Mouse (Mus musculus) thymus, adult 2 months (tissue): Measurements from ENCODE around the gene Prickle1. TPM values are rescaled to one million over a fixed set of nuclear protein-coding genes. Genes with fewer than 3 reads are reported as not detected.

Source experiments
- DNase-seq: peaks from one replicate; pipeline ENCODE4 v3.0.0; 2021
- H3K27ac ChIP-seq: fragments of 200-500 bp; 2 replicates; pipeline ENCODE4 v1.5.1; 2012; ENCODE audit warnings: low read length, control low read depth; ENCODE audit not compliant: control insufficient read depth, insufficient read depth
- H3K27me3 ChIP-seq: fragments of 200-500 bp; 2 replicates; pipeline ENCODE4 v1.6.1; 2012; ENCODE audit warnings: mild to moderate bottlenecking, low read length, moderate library complexity, mixed read lengths; ENCODE audit not compliant: control insufficient read depth, insufficient read depth
- H3K36me3 ChIP-seq: fragments of 200-500 bp; 2 replicates; pipeline ENCODE4 v1.6.1; 2012; ENCODE audit warnings: mild to moderate bottlenecking, low read length, moderate library complexity; ENCODE audit not compliant: control insufficient read depth, insufficient read depth
- H3K4me1 ChIP-seq: fragments of 200-500 bp; replicated peaks from 2 replicates; pipeline ENCODE4 v1.6.1; 2012; ENCODE audit warnings: low read length; ENCODE audit not compliant: control insufficient read depth, insufficient read depth
- H3K4me3 ChIP-seq: fragments of 200-500 bp; 2 replicates; pipeline ENCODE4 v1.5.1; 2012; ENCODE audit warnings: mild to moderate bottlenecking, low read length, control low read depth, moderate library complexity; ENCODE audit not compliant: control insufficient read depth, insufficient read depth
- CTCF ChIP-seq: fragments of 200-500 bp; IDR thresholded peaks from 2 replicates; pipeline ENCODE4 v1.5.1; 2012; ENCODE audit warnings: mild to moderate bottlenecking, control low read depth, low read length, moderate library complexity, borderline replicate concordance; ENCODE audit not compliant: control insufficient read depth, poor library complexity, insufficient read depth; ENCODE audit errors: extremely low read depth
- POLR2A ChIP-seq: fragments of 200-500 bp; IDR thresholded peaks from 2 replicates; pipeline ENCODE4 v1.6.1; 2012; ENCODE audit warnings: mild to moderate bottlenecking, low read length, control low read depth, moderate library complexity; ENCODE audit not compliant: control insufficient read depth, poor library complexity, insufficient read depth; ENCODE audit errors: extremely low read depth
- WGBS: fragments of 180-500 bp; shearing (Covaris S2); methylation state at CpG from one replicate; pipeline ENCODE4 v1.1.7; 2018; 5-methylcytosine and 5-hydroxymethylcytosine counted together
- polyA plus RNA-seq: library from polyadenylated mRNA; depleted of rRNA; stranded (reverse); fragments of >200 nt; gene quantifications from 2 replicates; pipeline ENCODE4 v1.2.3, GENCODE M21; 2012; rRNA removed

The Prickle1 gene
- polyA plus RNA-seq, 1 experiment: 9.7 TPM

DNA sequence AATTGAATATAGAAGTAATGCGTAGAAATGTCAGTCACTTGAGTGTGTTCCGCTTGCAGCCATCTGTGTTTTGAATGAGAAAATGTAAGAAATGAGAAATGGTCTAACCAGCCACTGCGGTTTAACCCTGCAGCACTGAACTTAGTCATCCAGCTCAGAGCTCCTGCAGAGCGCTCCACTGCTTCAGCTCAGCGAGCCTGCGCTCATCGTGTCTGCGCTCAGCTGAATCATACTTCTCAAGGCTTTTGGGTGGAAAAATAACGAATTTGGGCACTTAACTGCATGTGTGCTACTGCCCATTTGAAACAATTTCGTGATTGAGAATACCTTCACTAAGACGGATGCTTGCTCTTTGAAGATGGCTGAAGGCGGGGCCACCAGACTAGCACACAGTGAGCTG lies 124.0 kb downstream of the Prickle1 start:
- Histone ChIP-seq H3K36me3 (no peaks in the 10 kb centered on the region), H3K4me1 (peaks cover 7% of the 10 kb centered on the region), H3K4me3 (no peak overlapping the region), H3K27me3 (no peaks in the 10 kb centered on the region), H3K27ac (no peak overlapping the region)
- TF ChIP-seq CTCF: no peak
- TF ChIP-seq POLR2A: no peak
- DNase-seq: no peak
- 88% methylated on average over 12 of the region's 12 CpGs for whole genome bisulfite sequencing

DNA sequence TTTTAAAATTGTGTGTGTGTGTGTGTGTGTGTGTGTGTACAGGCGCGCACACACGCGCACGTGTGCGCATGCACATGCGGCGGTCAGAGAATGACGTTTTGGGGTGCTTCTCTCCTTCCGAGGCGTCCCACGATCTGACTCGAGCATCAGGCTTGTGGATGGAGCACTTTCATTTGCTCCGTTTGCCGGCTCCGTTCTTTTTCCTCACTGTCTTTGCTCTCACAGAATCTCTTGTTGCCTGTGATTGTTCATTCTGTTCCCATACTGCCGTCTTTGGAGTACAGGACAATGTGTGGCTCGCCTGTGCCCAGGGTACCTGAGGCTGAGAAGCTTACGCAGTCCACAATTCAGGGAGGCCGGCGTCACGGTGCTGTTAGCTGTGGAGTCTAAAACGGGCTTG lies 134.6 kb downstream of the Prickle1 start:
- Histone ChIP-seq H3K27ac (no peak overlapping the region), H3K4me1 (no peaks in the 10 kb centered on the region), H3K27me3 (no peaks in the 10 kb centered on the region), H3K36me3 (peaks cover 12% of the 10 kb centered on the region), H3K4me3 (no peak overlapping the region)
- WGBS: 98% methylated on average over 23 of the region's 23 CpGs
- no peak for DNase-seq
- TF ChIP-seq CTCF (no peak), POLR2A (no peak)

DNA sequence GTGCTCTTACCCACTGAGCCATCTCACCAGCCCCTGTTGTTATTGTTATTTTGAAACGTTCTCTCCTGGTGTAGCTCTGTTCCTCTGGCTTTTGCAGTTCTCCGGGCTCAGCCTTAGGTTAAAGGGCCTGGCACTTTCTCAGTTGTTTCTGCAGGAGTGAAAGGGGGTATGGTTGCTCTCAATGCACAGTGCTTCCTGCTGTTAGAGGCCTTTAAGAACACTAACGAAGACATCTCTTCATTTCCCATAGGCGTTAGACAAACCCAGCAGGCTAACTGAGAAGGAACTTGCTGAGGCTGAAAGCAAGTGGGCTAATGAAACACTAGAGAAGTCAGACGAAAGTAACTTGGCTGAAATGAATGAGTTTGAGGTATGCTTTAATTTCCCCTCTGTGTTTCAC lies 136.3 kb downstream of the Prickle1 start:
- Histone ChIP-seq H3K4me1 (no peaks in the 10 kb centered on the region), H3K36me3 (peaks cover 13% of the 10 kb centered on the region), H3K4me3 (no peak overlapping the region), H3K27me3 (no peaks in the 10 kb centered on the region), H3K27ac (no peak overlapping the region)
- WGBS: 96% methylated on average over 5 of the region's 5 CpGs
- no peak for DNase-seq
- TF ChIP-seq POLR2A: no peak
- no peak for TF ChIP-seq CTCF

DNA sequence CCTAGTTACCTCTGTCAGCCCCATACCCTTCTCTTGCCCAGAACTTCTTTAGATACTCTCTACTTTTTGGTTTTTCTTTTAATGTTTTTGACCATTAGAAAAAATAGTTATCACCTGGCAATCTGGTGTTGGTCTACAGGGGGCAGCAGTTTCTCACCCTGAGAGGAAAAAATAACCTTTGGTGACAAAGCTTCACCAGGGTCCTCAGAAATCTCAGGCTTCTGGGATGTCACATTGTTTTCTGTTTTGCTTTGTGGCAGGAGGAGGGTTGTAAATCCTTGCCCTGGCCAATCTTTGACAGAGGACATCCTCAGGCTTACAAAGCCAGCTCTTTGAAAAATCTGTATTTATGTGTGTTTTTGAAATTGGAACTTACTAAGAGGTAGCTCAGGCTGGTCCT lies 139.7 kb downstream of the Prickle1 start:
- Histone ChIP-seq H3K27ac (no peak overlapping the region), H3K36me3 (peaks cover 16% of the 10 kb centered on the region), H3K4me1 (no peaks in the 10 kb centered on the region), H3K27me3 (no peaks in the 10 kb centered on the region), H3K4me3 (no peak overlapping the region)
- no peak for DNase-seq
- TF ChIP-seq POLR2A (no peak), CTCF (no peak)

DNA sequence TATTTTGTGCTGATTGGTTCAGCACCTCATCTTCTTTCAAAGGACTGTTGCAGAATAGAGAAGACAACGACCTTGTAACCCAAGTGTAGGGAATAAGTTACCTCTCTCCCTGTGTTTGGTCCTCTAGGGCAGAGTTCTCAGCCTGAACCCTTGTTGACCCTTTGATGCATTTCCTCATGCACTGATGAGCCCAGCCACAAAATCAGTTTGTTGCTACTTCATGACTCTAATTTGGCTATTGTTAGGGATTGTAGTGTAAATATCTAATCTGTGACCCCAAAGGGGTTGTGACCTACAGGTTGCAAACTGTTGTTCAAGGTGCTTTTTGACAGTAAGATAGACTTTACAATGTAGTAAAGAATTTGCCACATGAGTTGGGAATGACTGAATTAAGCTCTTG lies 142.4 kb downstream of the Prickle1 start:
- no peaks in the 10 kb centered on the region for H3K27me3 ChIP-seq
- no peaks in the 10 kb centered on the region for H3K4me1 ChIP-seq
- WGBS: 97% methylated on average over 1 of the region's 1 CpGs
- H3K36me3 ChIP-seq: peaks cover 13% of the 10 kb centered on the region
- H3K4me3 ChIP-seq: no peak overlapping the region
- no peak for DNase-seq
- TF ChIP-seq CTCF (no peak), POLR2A (no peak)
- no peak overlapping the region for H3K27ac ChIP-seq

Other genes with a start within 250 kb of the Prickle1 start
- 25.5 TPM in 2 replicates for gene Zcrb1, start 197.6 kb downstream of the Prickle1 start, polyA plus RNA-seq
- gene Pphln1, start 197.5 kb downstream of the Prickle1 start, polyA plus RNA-seq: 14.5 and 16.5 TPM in 2 replicates